ENCODE assay signal across 12 mouse cellular contexts in the genomic region with DNA sequence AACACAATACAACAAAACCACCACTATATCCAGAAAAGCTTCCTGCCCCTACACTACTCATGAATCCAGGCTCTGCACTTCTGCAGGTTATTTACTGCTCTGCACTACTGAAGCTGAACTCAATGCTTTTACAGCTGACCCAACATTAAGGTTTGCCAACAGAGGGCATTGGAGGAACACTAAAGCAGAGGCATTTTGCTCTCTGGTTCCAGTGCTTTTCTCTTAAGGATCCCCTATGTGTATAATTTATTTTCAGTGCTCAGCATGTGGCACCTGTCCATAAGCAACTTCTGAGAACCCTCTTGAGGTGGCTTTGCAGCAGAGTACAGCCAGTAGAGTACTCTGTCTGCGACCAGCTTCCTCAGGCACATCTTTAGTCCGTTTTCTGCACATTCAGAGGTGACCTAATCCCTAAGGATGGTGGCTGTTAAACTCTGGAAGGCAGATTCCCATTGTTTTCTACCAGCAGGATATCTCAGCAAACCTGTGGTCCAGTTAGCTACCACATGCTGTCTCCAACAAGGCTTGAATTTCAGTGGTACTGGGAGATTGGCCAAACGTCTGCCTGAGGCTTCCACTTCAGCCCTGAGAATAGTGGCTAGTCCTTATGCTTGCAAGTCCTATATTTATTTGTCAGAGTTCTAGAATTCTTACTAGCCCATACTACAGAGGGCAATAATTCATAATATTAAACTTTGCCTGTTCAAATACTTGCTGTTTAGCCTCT.
DNase-seq lines count a peak whose midpoint lies in the region; ATAC-seq and TF ChIP-seq lines count a peak whose summit lies in the region.
"Had no signal": no experiment of that assay in that cellular context is flagged by ENCODE, and none has a peak within 500 bp of the region (broad histone marks: within the 10 kb centered on the region; RNA-seq: fewer than 3 reads in every experiment).

No protein-coding gene starts in this region.

- no peak overlapping the region for H3K4me2 ChIP-seq in heart, postnatal 0 days (ENCODE audit: low read depth, low read length)
- no peak overlapping the region for H3K4me2 ChIP-seq in heart, embryonic 11.5 days
- H3K4me2 ChIP-seq: limb, embryonic 13.5 days; midbrain, embryonic 12.5 days had no signal

- H3K9ac ChIP-seq in heart, postnatal 0 days (replicated peaks; ENCODE audit: low read depth, low read length): no peak overlapping the region
- H3K9ac ChIP-seq in heart, embryonic 11.5 days (ENCODE audit: low read depth, low read length): no peak overlapping the region
- H3K9ac ChIP-seq: limb, embryonic 13.5 days; midbrain, embryonic 12.5 days had no signal

- WGBS in heart, postnatal 0 days: 22% methylated on average over 3 of the region's 3 CpGs
- WGBS in heart, embryonic 10.5 days: 28% methylated on average over 3 of the region's 3 CpGs
- WGBS in heart, embryonic 11.5 days (ENCODE audit: insufficient replicate concordance): 23% methylated on average over 3 of the region's 3 CpGs

- no peaks in the 10 kb centered on the region for H3K36me3 ChIP-seq in heart, postnatal 0 days (replicated peaks; ENCODE audit: control insufficient read depth, insufficient read depth, low read length)
- no peaks in the 10 kb centered on the region for H3K36me3 ChIP-seq in heart, embryonic 10.5 days
- H3K36me3 ChIP-seq in heart, embryonic 11.5 days (ENCODE audit: control insufficient read depth, insufficient read depth, low read length): no peaks in the 10 kb centered on the region
- H3K36me3 ChIP-seq: limb, embryonic 13.5 days; midbrain, embryonic 12.5 days had no signal

- H3K4me1 ChIP-seq in heart, postnatal 0 days (ENCODE audit: control insufficient read depth, insufficient read depth): no peaks in the 10 kb centered on the region
- no peaks in the 10 kb centered on the region for H3K4me1 ChIP-seq in heart, embryonic 10.5 days
- H3K4me1 ChIP-seq in heart, embryonic 11.5 days (ENCODE audit: control insufficient read depth, insufficient read depth, low read length): no peaks in the 10 kb centered on the region
- H3K4me1 ChIP-seq: limb, embryonic 13.5 days; midbrain, embryonic 12.5 days had no signal

- no peaks in the 10 kb centered on the region for H3K9me3 ChIP-seq in heart, postnatal 0 days (replicated peaks; ENCODE audit: control insufficient read depth, low read length)
- no peaks in the 10 kb centered on the region for H3K9me3 ChIP-seq in heart, embryonic 10.5 days
- H3K9me3 ChIP-seq in heart, embryonic 11.5 days (replicated peaks; ENCODE audit: control insufficient read depth, low read length): no peaks in the 10 kb centered on the region
- H3K9me3 ChIP-seq: limb, embryonic 13.5 days; midbrain, embryonic 12.5 days had no signal

- H3K27ac ChIP-seq in heart, postnatal 0 days (ENCODE audit: low read depth): no peak overlapping the region
- H3K27ac ChIP-seq in heart, embryonic 10.5 days: no peak overlapping the region
- no peak overlapping the region for H3K27ac ChIP-seq in heart, embryonic 11.5 days (ENCODE audit: low read depth, low read length)
- H3K27ac ChIP-seq: limb, embryonic 13.5 days; midbrain, embryonic 12.5 days had no signal

- no peak overlapping the region for H3K4me3 ChIP-seq in heart, postnatal 0 days (ENCODE audit: low read depth, low read length)
- H3K4me3 ChIP-seq in heart, embryonic 10.5 days: no peak overlapping the region
- H3K4me3 ChIP-seq in heart, embryonic 11.5 days (ENCODE audit: low read depth, low read length): no peak overlapping the region
- H3K4me3 ChIP-seq: limb, embryonic 13.5 days; midbrain, embryonic 12.5 days had no signal

- TF ChIP-seq EP300 in heart, postnatal 0 days (IDR thresholded peaks at IDR 0.05; ENCODE audit: low read depth): no peak

- peak; percentile 34 for TF ChIP-seq CTCF in heart, postnatal 0 days (IDR thresholded peaks at IDR 0.05; ENCODE audit: low read depth)

- H3K27me3 ChIP-seq in heart, postnatal 0 days (ENCODE audit: control insufficient read depth, insufficient read depth, low read length): no peaks in the 10 kb centered on the region
- no peaks in the 10 kb centered on the region for H3K27me3 ChIP-seq in heart, embryonic 10.5 days (ENCODE audit: insufficient read depth, poor library complexity, severe bottlenecking)
- H3K27me3 ChIP-seq in heart, embryonic 11.5 days (ENCODE audit: control insufficient read depth, insufficient read depth, low read length): no peaks in the 10 kb centered on the region
- H3K27me3 ChIP-seq: limb, embryonic 13.5 days; midbrain, embryonic 12.5 days had no signal

- ATAC-seq in heart, postnatal 0 days (ENCODE audit: insufficient read depth, low read depth): no peak
- no peak for ATAC-seq in heart, embryonic 11.5 days (replicated peaks; ENCODE audit: insufficient number of reproducible peaks, low FRiP score, low TSS enrichment)
- ATAC-seq: intestine, embryonic 16.5 days had no signal

- DNase-seq in heart, postnatal 0 days (ENCODE audit: low spot score): no peak
- DNase-seq in heart, embryonic 10.5 days (ENCODE audit: low spot score): no peak
- peak; percentile 2 for DNase-seq in retina, postnatal 1 day
- DNase-seq in retina, embryonic 14.5 days (ENCODE audit: low spot score): no peak
- peak; percentile 47 for DNase-seq in cerebellum, adult 9-10 months
- no peak for DNase-seq in right cerebral cortex, postnatal 4 days
- no peak for DNase-seq in adrenal gland, postnatal 14 days
- DNase-seq: thymus, postnatal 14 days had no signal

Comparison
In these comparisons a context has a peak if more than half of its experiments do, and no peak if none do; other contexts are left out.
1. DNase-seq: peak in retina, postnatal 1 day (single experiment) and cerebellum, adult 9-10 months (single experiment); none in heart, postnatal 0 days (single experiment), heart, embryonic 10.5 days (single experiment), retina, embryonic 14.5 days (single experiment), right cerebral cortex, postnatal 4 days (single experiment) and adrenal gland, postnatal 14 days (single experiment).